Mouse (Mus musculus) cortical plate, adult 2 months (tissue): ENCODE measurements at regions not wholly inside any gene's neighbourhood (a gene's known extent, or its start where the extent isn't known, plus 50 kb on each side); places are given as distances from the start of the nearest gene placed in this dataset.

Experiments
- CTCF ChIP-seq: fragments of 200-500 bp; IDR thresholded peaks from 2 replicates; pipeline ENCODE4 v1.5.1; 2011; ENCODE audit warnings: mild to moderate bottlenecking, control low read depth, low read length; ENCODE audit not compliant: insufficient read depth; ENCODE audit errors: extremely low read depth
- POLR2A ChIP-seq: fragments of 200-500 bp; IDR thresholded peaks from 2 replicates; pipeline ENCODE4 v1.6.1; 2011; ENCODE audit warnings: mild to moderate bottlenecking, low read length, control low read depth; ENCODE audit not compliant: insufficient read depth; ENCODE audit errors: extremely low read depth

DNA sequence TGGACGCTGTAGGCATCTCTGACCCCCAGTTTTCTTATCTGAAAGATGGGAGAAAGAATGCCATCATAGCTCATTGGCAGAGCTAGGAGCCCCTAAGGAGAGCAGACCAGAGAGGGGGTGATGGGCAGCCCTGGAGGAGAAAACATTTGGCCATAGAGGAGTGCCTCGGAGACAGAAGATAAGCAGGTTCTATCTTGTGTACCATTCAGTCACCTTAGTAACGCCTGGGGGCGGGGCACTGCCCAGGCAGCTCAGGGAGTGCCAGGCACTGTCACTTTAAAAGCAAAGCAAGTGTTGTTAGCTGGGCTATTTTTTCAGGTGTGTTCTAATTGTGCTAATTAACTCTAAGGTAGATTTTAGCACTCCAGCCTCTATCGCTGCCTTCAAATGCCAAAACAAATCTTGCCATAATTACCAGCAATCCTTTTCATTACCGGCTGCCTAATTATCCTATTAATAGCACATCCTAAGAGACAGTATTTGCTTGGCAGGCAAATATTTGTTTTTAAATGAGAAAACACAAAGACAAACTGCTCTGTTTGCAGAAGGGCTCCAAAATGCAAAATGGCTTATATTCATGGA is 119.1 kb downstream of the Tle3 start:
- TF ChIP-seq CTCF (no peak), POLR2A (no peak)
